Comparison of ENCODE assay signal across 18 mouse cellular contexts in the genomic region with DNA sequence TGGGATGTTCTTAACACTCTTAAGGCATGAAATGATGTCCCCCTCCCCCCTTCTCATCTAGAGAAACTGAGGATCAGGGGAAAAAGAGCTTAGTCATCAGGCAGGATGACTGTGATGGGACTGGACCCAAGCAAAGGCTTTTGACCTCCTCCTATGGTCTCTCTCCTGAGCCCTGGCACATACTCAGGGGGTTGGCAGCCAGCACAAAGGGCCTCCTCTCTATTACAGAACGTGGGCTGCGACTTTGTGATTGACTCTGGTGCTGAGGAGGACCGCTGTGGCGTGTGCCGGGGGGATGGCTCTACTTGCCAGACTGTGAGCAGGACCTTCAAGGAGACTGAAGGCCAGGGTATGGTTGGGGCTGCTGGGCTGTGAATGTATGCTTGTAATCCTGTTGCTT. TPM values are rescaled to one million over a fixed set of nuclear protein-coding genes. Genes with fewer than 3 reads are reported as not detected.
"Had no signal": no experiment of that assay in that cellular context is flagged by ENCODE, and none has a peak within 500 bp of the region (broad histone marks: within the 10 kb centered on the region; RNA-seq: fewer than 3 reads in every experiment).

No protein-coding gene starts in this region.

- H3K4me2 ChIP-seq: limb, embryonic 12.5 days; liver, embryonic 13.5 days; lung, embryonic 15.5 days; midbrain, embryonic 13.5 days; neural tube, embryonic 12.5 days had no signal

- H3K9me3 ChIP-seq: limb, embryonic 12.5 days; liver, embryonic 13.5 days; lung, embryonic 15.5 days; megakaryocyte, embryonic 14.5 days; midbrain, embryonic 13.5 days; neural tube, embryonic 12.5 days had no signal

- H3K4me3 ChIP-seq: layer of hippocampus, adult 2 months; limb, embryonic 12.5 days; liver, embryonic 13.5 days; lung, embryonic 15.5 days; megakaryocyte, embryonic 14.5 days; midbrain, embryonic 13.5 days; neural tube, embryonic 12.5 days had no signal

- H3K4me1 ChIP-seq: limb, embryonic 12.5 days; liver, embryonic 13.5 days; midbrain, embryonic 13.5 days; neural tube, embryonic 12.5 days had no signal

- H3K9ac ChIP-seq: limb, embryonic 12.5 days; liver, embryonic 13.5 days; liver, postnatal 0 days; lung, embryonic 15.5 days; midbrain, embryonic 13.5 days; neural tube, embryonic 12.5 days had no signal

- H3K27me3 ChIP-seq: limb, embryonic 12.5 days; liver, embryonic 13.5 days; lung, embryonic 15.5 days; midbrain, embryonic 13.5 days; neural tube, embryonic 12.5 days had no signal

- H3K36me3 ChIP-seq: liver, embryonic 13.5 days had no signal

- DNase-seq: kidney, postnatal 10 days; kidney, postnatal 4 days; liver; liver, embryonic 13.5 days; liver, postnatal 0 days; lung, postnatal 14 days; thymus, adult 2 months; thymus, postnatal 25 days had no signal

- ATAC-seq: liver, postnatal 0 days; midbrain, embryonic 13.5 days had no signal

- H3K27ac ChIP-seq: layer of hippocampus, adult 2 months; limb, embryonic 12.5 days; liver, embryonic 13.5 days; lung, embryonic 15.5 days; macrophage; midbrain, embryonic 13.5 days; neural tube, embryonic 12.5 days; stomach, postnatal 0 days had no signal

RNA-seq across cellular contexts. Expression of a gene that starts 26.5 kb away (rescaled TPM):
- total RNA-seq: monocyte, adult 5-6 weeks; neutrophil, adult 5-6 weeks had no signal
- polyA plus RNA-seq: macrophage had no signal
